Mouse (Mus musculus) embryonic fibroblast, embryonic 13.5 days (primary cell): ENCODE data around the gene Cdx2.

Source experiments
- CTCF ChIP-seq: IDR thresholded peaks from 2 replicates; pipeline ENCODE4 v1.5.1; 2011; ENCODE audit warnings: mild to moderate bottlenecking, control low read depth, low read length, moderate library complexity, borderline replicate concordance; ENCODE audit not compliant: insufficient read depth
- POLR2A ChIP-seq: IDR thresholded peaks from 2 replicates; pipeline ENCODE4 v1.6.1; 2011; ENCODE audit warnings: low read depth, mild to moderate bottlenecking, control low read depth, low read length, moderate library complexity

- TF ChIP-seq POLR2A: no peak
- TF ChIP-seq CTCF: no peak
These were observed 38.3 kb downstream of the Cdx2 start for GRCm38 (mm10) chr5:147268728-147269127.
